Mouse (Mus musculus) ES-Bruce4 (cell line): ENCODE data around the gene Kng1.

Experiments used
- CTCF ChIP-seq: IDR thresholded peaks from one replicate; pipeline ENCODE4 v1.8.1; 2011; ENCODE audit warnings: low read depth, low read length
- EP300 ChIP-seq: IDR thresholded peaks from 2 replicates; pipeline ENCODE4 v1.6.1; 2011; ENCODE audit warnings: low read depth, low read length; ENCODE audit not compliant: insufficient read depth
- POLR2A ChIP-seq: IDR thresholded peaks from one replicate; pipeline ENCODE4 v1.8.1; 2011; ENCODE audit warnings: low read length; ENCODE audit not compliant: insufficient read depth

- TF ChIP-seq CTCF (no peak), POLR2A (no peak), EP300 (peak; percentile 84)
Observed at GRCm38 (mm10) chr16:23102340-23103037, 44.8 kb downstream of the Kng1 start.
